27 mouse cellular contexts compared by ENCODE assay signal in genomic region chr11:45466350-45466749, GRCm38 (mm10).
DNase-seq lines count a peak whose midpoint lies in the region; ATAC-seq and TF ChIP-seq lines count a peak whose summit lies in the region.
"Had no signal": no experiment of that assay in that cellular context is flagged by ENCODE, and none has a peak within 500 bp of the region (broad histone marks: within the 10 kb centered on the region; RNA-seq: fewer than 3 reads in every experiment).

No protein-coding gene starts in this region.

- peak; percentile 12; the same call in 1 of the 2 replicates for ATAC-seq in forebrain, embryonic 16.5 days
- no peak for ATAC-seq in forebrain, postnatal 0 days
- no peak for ATAC-seq in kidney, embryonic 16.5 days (ENCODE audit: low FRiP score, low TSS enrichment)
- ATAC-seq in neural tube, embryonic 12.5 days (ENCODE audit: low FRiP score, low read depth) = 0 out of 2 replicates have a peak, but pooled peaks have one; percentile 53
- ATAC-seq in stomach, postnatal 0 days (ENCODE audit: low FRiP score, low TSS enrichment) = no peak
- ATAC-seq: forebrain, embryonic 15.5 days; intestine, embryonic 15.5 days had no signal

- H3K27ac ChIP-seq in forebrain, embryonic 16.5 days (ENCODE audit: low read length) = no peak overlapping the region
- no peak overlapping the region for H3K27ac ChIP-seq in forebrain, postnatal 0 days (ENCODE audit: low read depth, low read length)
- H3K27ac ChIP-seq in kidney, embryonic 16.5 days (ENCODE audit: low read length) = 0 out of 2 replicates have a peak overlapping the region, but pooled peaks have one; percentile 20
- H3K27ac ChIP-seq in kidney, adult 2 months (ENCODE audit: insufficient read depth, low read depth, low read length) = no peak overlapping the region
- no peak overlapping the region for H3K27ac ChIP-seq in neural tube, embryonic 12.5 days
- H3K27ac ChIP-seq in stomach, postnatal 0 days (replicated peaks) = no peak overlapping the region
- H3K27ac ChIP-seq: forebrain, embryonic 15.5 days; heart, embryonic 13.5 days; hindbrain, embryonic 15.5 days; intestine, embryonic 15.5 days; liver, embryonic 14.5 days; macrophage; stomach, embryonic 15.5 days had no signal

- no peaks in the 10 kb centered on the region for H3K9me3 ChIP-seq in forebrain, embryonic 16.5 days (ENCODE audit: control insufficient read depth, low read length)
- H3K9me3 ChIP-seq in forebrain, postnatal 0 days (ENCODE audit: low read length) = no peaks in the 10 kb centered on the region
- H3K9me3 ChIP-seq in kidney, embryonic 16.5 days (ENCODE audit: low read length) = no peaks in the 10 kb centered on the region
- no peaks in the 10 kb centered on the region for H3K9me3 ChIP-seq in neural tube, embryonic 12.5 days
- no peaks in the 10 kb centered on the region for H3K9me3 ChIP-seq in stomach, postnatal 0 days (ENCODE audit: control insufficient read depth, low read length)
- H3K9me3 ChIP-seq: forebrain, embryonic 15.5 days; heart, embryonic 13.5 days; hindbrain, embryonic 15.5 days; intestine, embryonic 15.5 days; stomach, embryonic 15.5 days had no signal

- H3K4me2 ChIP-seq in forebrain, embryonic 16.5 days (ENCODE audit: low read length) = no peak overlapping the region
- H3K4me2 ChIP-seq in forebrain, postnatal 0 days (ENCODE audit: low read depth) = no peak overlapping the region
- H3K4me2 ChIP-seq in kidney, embryonic 16.5 days (replicated peaks; ENCODE audit: low read depth, low read length) = no peak overlapping the region
- no peak overlapping the region for H3K4me2 ChIP-seq in neural tube, embryonic 12.5 days (replicated peaks)
- H3K4me2 ChIP-seq in stomach, postnatal 0 days (replicated peaks; ENCODE audit: low read depth) = no peak overlapping the region
- H3K4me2 ChIP-seq: forebrain, embryonic 15.5 days; heart, embryonic 13.5 days; hindbrain, embryonic 15.5 days; intestine, embryonic 15.5 days; stomach, embryonic 15.5 days had no signal

- H3K4me3 ChIP-seq in forebrain, embryonic 16.5 days (replicated peaks; ENCODE audit: low read length) = no peak overlapping the region
- H3K4me3 ChIP-seq in forebrain, postnatal 0 days (ENCODE audit: low read depth, low read length) = no peak overlapping the region
- H3K4me3 ChIP-seq in kidney, embryonic 16.5 days (ENCODE audit: low read length) = no peak overlapping the region
- no peak overlapping the region for H3K4me3 ChIP-seq in kidney, adult 2 months (ENCODE audit: insufficient read depth, low read depth, low read length)
- no peak overlapping the region for H3K4me3 ChIP-seq in neural tube, embryonic 12.5 days
- H3K4me3 ChIP-seq in stomach, postnatal 0 days (ENCODE audit: low read depth, low read length) = no peak overlapping the region
- H3K4me3 ChIP-seq: forebrain, embryonic 15.5 days; heart, embryonic 13.5 days; hindbrain, embryonic 15.5 days; intestine, embryonic 15.5 days; stomach, embryonic 15.5 days had no signal

- no peak for TF ChIP-seq POLR2A in kidney, adult 2 months (IDR thresholded peaks at IDR 0.05; ENCODE audit: low read depth, low read length)

- 0 out of 2 replicates have a peak, but pooled peaks cover 2% of the 10 kb centered on the region for H3K4me1 ChIP-seq in forebrain, embryonic 16.5 days (replicated peaks; ENCODE audit: control insufficient read depth, insufficient read depth, low read length)
- H3K4me1 ChIP-seq in forebrain, postnatal 0 days (ENCODE audit: insufficient read depth) = no peaks in the 10 kb centered on the region
- H3K4me1 ChIP-seq in kidney, embryonic 16.5 days (ENCODE audit: insufficient read depth, low read length) = no peaks in the 10 kb centered on the region
- no peaks in the 10 kb centered on the region for H3K4me1 ChIP-seq in kidney, adult 2 months (ENCODE audit: control insufficient read depth, insufficient read depth, low read length)
- no peaks in the 10 kb centered on the region for H3K4me1 ChIP-seq in neural tube, embryonic 12.5 days
- no peaks in the 10 kb centered on the region for H3K4me1 ChIP-seq in stomach, postnatal 0 days (replicated peaks; ENCODE audit: control insufficient read depth, insufficient read depth)
- H3K4me1 ChIP-seq: heart, embryonic 13.5 days; hindbrain, embryonic 15.5 days; intestine, embryonic 15.5 days; stomach, embryonic 15.5 days had no signal

- no peaks in the 10 kb centered on the region for H3K27me3 ChIP-seq in forebrain, embryonic 16.5 days (replicated peaks; ENCODE audit: control insufficient read depth, insufficient read depth, low read length)
- no peaks in the 10 kb centered on the region for H3K27me3 ChIP-seq in forebrain, postnatal 0 days (ENCODE audit: insufficient read depth, low read length)
- H3K27me3 ChIP-seq in kidney, embryonic 16.5 days (ENCODE audit: insufficient read depth, low read length) = no peaks in the 10 kb centered on the region
- no peaks in the 10 kb centered on the region for H3K27me3 ChIP-seq in kidney, adult 2 months (replicated peaks; ENCODE audit: control insufficient read depth, insufficient read depth, low read length)
- no peaks in the 10 kb centered on the region for H3K27me3 ChIP-seq in neural tube, embryonic 12.5 days (replicated peaks)
- no peaks in the 10 kb centered on the region for H3K27me3 ChIP-seq in stomach, postnatal 0 days (ENCODE audit: control insufficient read depth, insufficient read depth, low read length)
- H3K27me3 ChIP-seq: forebrain, embryonic 15.5 days; heart, embryonic 13.5 days; hindbrain, embryonic 15.5 days; intestine, embryonic 15.5 days; stomach, embryonic 15.5 days had no signal

- 50% methylated on average over 3 of the region's 3 CpGs for WGBS in forebrain, embryonic 16.5 days
- WGBS in forebrain, postnatal 0 days = 54% methylated on average over 3 of the region's 3 CpGs
- 80% methylated on average over 3 of the region's 3 CpGs for WGBS in kidney, embryonic 16.5 days
- WGBS in kidney, adult 2 months = 83% methylated on average over 3 of the region's 3 CpGs
- 56% methylated on average over 3 of the region's 3 CpGs for whole genome bisulfite sequencing in neural tube, embryonic 12.5 days
- 56% methylated on average over 3 of the region's 3 CpGs for WGBS in stomach, postnatal 0 days

- no peak for TF ChIP-seq EP300 in stomach, postnatal 0 days (optimal IDR thresholded peaks at IDR 0.05)

- H3K9ac ChIP-seq in forebrain, embryonic 16.5 days (replicated peaks; ENCODE audit: low read depth, low read length) = no peak overlapping the region
- H3K9ac ChIP-seq in forebrain, postnatal 0 days = no peak overlapping the region
- no peak overlapping the region for H3K9ac ChIP-seq in kidney, embryonic 16.5 days (replicated peaks; ENCODE audit: low read length)
- H3K9ac ChIP-seq in neural tube, embryonic 12.5 days = no peak overlapping the region
- no peak overlapping the region for H3K9ac ChIP-seq in stomach, postnatal 0 days (ENCODE audit: low read length)
- H3K9ac ChIP-seq: forebrain, embryonic 15.5 days; heart, embryonic 13.5 days; hindbrain, embryonic 15.5 days; intestine, embryonic 15.5 days; liver, embryonic 14.5 days; stomach, embryonic 15.5 days had no signal

- DNase-seq in forebrain, postnatal 0 days = no peak
- no peak for DNase-seq in kidney, adult 2 months
- no peak for DNase-seq in neural tube, embryonic 10.5 days (ENCODE audit: extremely low spot score, low spot score)
- peak; percentile 0 for DNase-seq in stomach, postnatal 0 days (ENCODE audit: low spot score)
- DNase-seq in Muller cell, postnatal 12 days (ENCODE audit: inconsistent ontology term) = no peak
- DNase-seq: cerebellum, adult 8-10 months; cerebellum, postnatal 36 days; heart, postnatal 14 days; kidney, adult 8-10 months; kidney, postnatal 14 days; layer of hippocampus, adult 9-11 months; liver; lung, adult 2 months; lung, postnatal 10 days; right cerebral cortex, postnatal 25 days; thymus, adult 18-20 months; thymus, postnatal 25 days had no signal

- TF ChIP-seq CTCF in forebrain, postnatal 0 days (IDR thresholded peaks at IDR 0.05; ENCODE audit: low read depth) = no peak
- TF ChIP-seq CTCF in kidney, adult 2 months (conservative IDR thresholded peaks at IDR 0.05; ENCODE audit: insufficient read depth, insufficient read length, low read depth, low read length) = no peak
- TF ChIP-seq CTCF in stomach, postnatal 0 days (IDR thresholded peaks at IDR 0.05; ENCODE audit: low read depth) = no peak

- no peaks in the 10 kb centered on the region for H3K36me3 ChIP-seq in forebrain, embryonic 16.5 days (ENCODE audit: control insufficient read depth, insufficient read depth)
- no peaks in the 10 kb centered on the region for H3K36me3 ChIP-seq in forebrain, postnatal 0 days (ENCODE audit: insufficient read depth)
- no peaks in the 10 kb centered on the region for H3K36me3 ChIP-seq in kidney, embryonic 16.5 days (ENCODE audit: insufficient read depth, low read length)
- H3K36me3 ChIP-seq in kidney, adult 2 months (ENCODE audit: control insufficient read depth, insufficient read depth, low read length) = no peaks in the 10 kb centered on the region
- H3K36me3 ChIP-seq in neural tube, embryonic 12.5 days = no peaks in the 10 kb centered on the region
- H3K36me3 ChIP-seq in stomach, postnatal 0 days (ENCODE audit: control insufficient read depth, insufficient read depth, low read length) = no peaks in the 10 kb centered on the region
- H3K36me3 ChIP-seq: forebrain, embryonic 15.5 days; heart, embryonic 13.5 days; hindbrain, embryonic 15.5 days; intestine, embryonic 15.5 days; stomach, embryonic 15.5 days had no signal

Comparison
In these comparisons a context has a peak if more than half of its experiments do, and no peak if none do; other contexts are left out.
1. ATAC-seq: peak in forebrain, embryonic 16.5 days (single experiment) and neural tube, embryonic 12.5 days (single experiment); none in forebrain, postnatal 0 days (single experiment), kidney, embryonic 16.5 days (single experiment) and stomach, postnatal 0 days (single experiment).